Mouse (Mus musculus) liver, adult 2 months (tissue): ENCODE results near the gene Chchd3.

Source experiments
- CTCF ChIP-seq: fragments of 200-500 bp; IDR thresholded peaks from 2 replicates; pipeline ENCODE4 v1.5.1; 2011; ENCODE audit warnings: low read depth, low read length, control low read depth
- POLR2A ChIP-seq: fragments of 200-500 bp; IDR thresholded peaks from 2 replicates; pipeline ENCODE4 v1.6.1; 2011; ENCODE audit warnings: low read length, control low read depth; ENCODE audit not compliant: insufficient read depth; ENCODE audit errors: extremely low read depth

GRCm38 (mm10) chr6:32795653-32796500 is 264.2 kb downstream of the Chchd3 start:
- no peak for TF ChIP-seq CTCF
- TF ChIP-seq POLR2A: no peak
